Comparison of ENCODE assay signal across 26 mouse cellular contexts in genomic region chr7:131303340-131303739, GRCm38 (mm10). TPM values are rescaled to one million over a fixed set of nuclear protein-coding genes. Genes with fewer than 3 reads are reported as not detected.
DNase-seq lines count a peak whose midpoint lies in the region; ATAC-seq lines count a peak whose summit lies in the region.
"Had no signal": no experiment of that assay in that cellular context is flagged by ENCODE, and none has a peak within 500 bp of the region (broad histone marks: within the 10 kb centered on the region; RNA-seq: fewer than 3 reads in every experiment).

No protein-coding gene starts in this region.

- H3K27me3 ChIP-seq in heart, embryonic 10.5 days (ENCODE audit: insufficient read depth, poor library complexity, severe bottlenecking): no peaks in the 10 kb centered on the region
- no peaks in the 10 kb centered on the region for H3K27me3 ChIP-seq in lung, embryonic 16.5 days (ENCODE audit: control insufficient read depth, insufficient read depth, low read depth, low read length)
- H3K27me3 ChIP-seq: embryonic facial prominence, embryonic 13.5 days; forebrain, embryonic 13.5 days; heart, embryonic 12.5 days had no signal

- no peaks in the 10 kb centered on the region for H3K36me3 ChIP-seq in heart, embryonic 10.5 days
- no peaks in the 10 kb centered on the region for H3K36me3 ChIP-seq in lung, embryonic 16.5 days (ENCODE audit: control insufficient read depth, insufficient read depth, low read length)
- H3K36me3 ChIP-seq: embryonic facial prominence, embryonic 13.5 days; heart, embryonic 12.5 days had no signal

- no peak overlapping the region for H3K27ac ChIP-seq in heart, embryonic 10.5 days
- no peak overlapping the region for H3K27ac ChIP-seq in lung, embryonic 16.5 days (ENCODE audit: low read length)
- H3K27ac ChIP-seq: embryonic facial prominence, embryonic 13.5 days; forebrain, embryonic 13.5 days; heart, adult 2 months; hindbrain, postnatal 0 days had no signal

- H3K4me1 ChIP-seq in heart, embryonic 10.5 days: no peaks in the 10 kb centered on the region
- no peaks in the 10 kb centered on the region for H3K4me1 ChIP-seq in lung, embryonic 16.5 days (replicated peaks; ENCODE audit: control insufficient read depth, insufficient read depth, low read length)
- H3K4me1 ChIP-seq: embryonic facial prominence, embryonic 13.5 days; forebrain, embryonic 13.5 days; heart, embryonic 12.5 days had no signal

- no peaks in the 10 kb centered on the region for H3K9me3 ChIP-seq in heart, embryonic 10.5 days
- H3K9me3 ChIP-seq in lung, embryonic 16.5 days (ENCODE audit: control insufficient read depth, low read length): no peaks in the 10 kb centered on the region
- H3K9me3 ChIP-seq: embryonic facial prominence, embryonic 13.5 days; forebrain, embryonic 13.5 days; heart, embryonic 12.5 days had no signal

- peak; percentile 50 for DNase-seq in heart, embryonic 10.5 days (ENCODE audit: low spot score)
- DNase-seq in heart, postnatal 10 days: no peak
- DNase-seq in lung, postnatal 25 days (ENCODE audit: low spot score): peak; percentile 47
- DNase-seq in natural killer cell, adult 2 months (ENCODE audit: low spot score in 2 of 2): no peak
- no peak for DNase-seq in cerebellum, postnatal 14 days
- DNase-seq: adrenal gland, postnatal 10 days; cerebellum, adult 11-12 months; cerebellum, adult 9-10 months; cerebellum, postnatal 36 days; forebrain, postnatal 0 days; gastrocnemius, postnatal 25 days; heart, adult 2 months; heart, postnatal 36 days had no signal

- no peak overlapping the region for H3K9ac ChIP-seq in lung, embryonic 16.5 days (ENCODE audit: low read length)
- H3K9ac ChIP-seq: embryonic facial prominence, embryonic 13.5 days; forebrain, embryonic 13.5 days; forebrain, postnatal 0 days; heart, embryonic 12.5 days had no signal

- no peak overlapping the region for H3K4me2 ChIP-seq in lung, embryonic 16.5 days (ENCODE audit: low read depth, low read length)
- H3K4me2 ChIP-seq: embryonic facial prominence, embryonic 13.5 days; forebrain, embryonic 13.5 days; heart, embryonic 12.5 days had no signal

- ATAC-seq in lung, embryonic 16.5 days (ENCODE audit: low read depth): peak; percentile 45; the same call in 1 of the 2 replicates
- ATAC-seq in cerebellum, adult (ENCODE audit: insufficient number of reproducible peaks, low FRiP score, low TSS enrichment): no peak
- ATAC-seq: forebrain, embryonic 13.5 days; forebrain, postnatal 0 days; hindbrain, postnatal 0 days had no signal

- H3K4me3 ChIP-seq in heart, embryonic 10.5 days: no peak overlapping the region
- H3K4me3 ChIP-seq in lung, embryonic 16.5 days (ENCODE audit: low read length): no peak overlapping the region
- H3K4me3 ChIP-seq: embryonic facial prominence, embryonic 13.5 days; forebrain, embryonic 13.5 days; heart, adult 2 months; heart, embryonic 12.5 days had no signal

- WGBS in heart, embryonic 10.5 days: 77% methylated on average over 8 of the region's 8 CpGs
- WGBS in lung, embryonic 16.5 days: 53% methylated on average over 8 of the region's 8 CpGs

- intact Hi-C loops in heart, postnatal 10 days (cut with DNase I): no loop called here

RNA-seq across cellular contexts. Expression of gene Cuzd1, which starts 18.8 kb away (rescaled TPM):
- 0.43 and 0.74 TPM in 2 replicates for polyA plus RNA-seq in heart, embryonic 10.5 days (2016; fragmentation: Nextera tagmentation; extraction: Ambion mirVana)
- total RNA-seq in heart, postnatal 10 days (2021): not detected
- polyA plus RNA-seq in lung, embryonic 16.5 days (2015; fragmentation: Nextera tagmentation; extraction: Ambion mirVana): not detected in 2 replicates
- total RNA-seq: adrenal gland, postnatal 10 days; MEL had no signal
- polyA plus RNA-seq: C2C12; embryonic facial prominence, embryonic 13.5 days; forebrain, embryonic 13.5 days; hindbrain, embryonic 11.5 days; hindbrain, postnatal 0 days had no signal

RNA-seq across cellular contexts. Expression of gene Fam24b, which starts 26.0 kb away (rescaled TPM):
- not detected in 2 replicates for polyA plus RNA-seq in heart, embryonic 10.5 days (2016; fragmentation: Nextera tagmentation; extraction: Ambion mirVana)
- not detected for total RNA-seq in heart, postnatal 10 days (2021)
- polyA plus RNA-seq in lung, embryonic 16.5 days (2015; fragmentation: Nextera tagmentation; extraction: Ambion mirVana): 0.35 TPM in 1 of 2 replicates, not detected in the other
- total RNA-seq: adrenal gland, postnatal 10 days; forebrain, postnatal 0 days; gastrocnemius, adult 18-20 months; gastrocnemius, postnatal 25 days; heart, adult 2 months; heart, postnatal 36 days; hindbrain, postnatal 0 days; MEL had no signal
- polyA plus RNA-seq: brain, embryonic 14.5 days; embryonic facial prominence, embryonic 13.5 days; forebrain, embryonic 13.5 days; forebrain, postnatal 0 days; heart, adult 2 months; heart, embryonic 12.5 days; heart, embryonic 16.5 days; hindbrain, embryonic 11.5 days; hindbrain, postnatal 0 days had no signal

RNA-seq across cellular contexts. Expression of gene Fam24a, which starts 30.3 kb away (rescaled TPM):
- polyA plus RNA-seq in heart, embryonic 10.5 days (2016; fragmentation: Nextera tagmentation; extraction: Ambion mirVana): not detected in 2 replicates
- total RNA-seq in heart, postnatal 10 days (2021): not detected
- polyA plus RNA-seq in lung, embryonic 16.5 days (2015; fragmentation: Nextera tagmentation; extraction: Ambion mirVana): not detected in 2 replicates
- total RNA-seq: adrenal gland, postnatal 10 days; adrenal gland, postnatal 4 days; forebrain, postnatal 0 days; gastrocnemius, adult 18-20 months; gastrocnemius, postnatal 25 days; heart, adult 2 months; heart, postnatal 36 days; hindbrain, postnatal 0 days; MEL had no signal
- polyA plus RNA-seq: brain, embryonic 14.5 days; C2C12; embryonic facial prominence, embryonic 13.5 days; forebrain, embryonic 13.5 days; forebrain, postnatal 0 days; heart, adult 2 months; heart, embryonic 12.5 days; heart, embryonic 16.5 days; hindbrain, embryonic 11.5 days had no signal

RNA-seq across cellular contexts. Expression of gene 2310057M21Rik, which starts 59.2 kb away (rescaled TPM):
- polyA plus RNA-seq in heart, embryonic 10.5 days (2016; fragmentation: Nextera tagmentation; extraction: Ambion mirVana): 26.1 and 29.2 TPM in 2 replicates
- 10 to 100 TPM; 14.2 to 16.1 TPM for total RNA-seq in heart, postnatal 10 days (2021)
- 19.6 and 21.3 TPM in 2 replicates for polyA plus RNA-seq in lung, embryonic 16.5 days (2015; fragmentation: Nextera tagmentation; extraction: Ambion mirVana)

Comparison
In these comparisons a context has a peak if more than half of its experiments do, and no peak if none do; other contexts are left out.
1. DNase-seq: peak in heart, embryonic 10.5 days (single experiment) and lung, postnatal 25 days (single experiment); none in heart, postnatal 10 days (0 of 2), natural killer cell, adult 2 months (0 of 2) and cerebellum, postnatal 14 days (0 of 2).